Mouse (Mus musculus) heart, postnatal 10 days (tissue): ENCODE results near the gene Gm44805. TPM values are rescaled to one million over a fixed set of nuclear protein-coding genes. Genes with fewer than 3 reads are reported as not detected.
"Not testable (repeated sequence)": the region's sequence is repeated elsewhere in the genome, so short reads cannot be mapped to it uniquely, and the experiment has no call there.

Experiments
- DNase-seq, 2 experiments: peaks; one replicate each; pipeline ENCODE4 v3.0.0; 2021
- intact Hi-C: fragments of 180-260 bp; cut with DNase I; formaldehyde crosslinking; loops from one replicate; pipeline ENCODE4 v1.15.1; 2025
- total RNA-seq, 2 experiments: library from RNA; stranded (reverse); gene quantifications; 2 replicates each; pipeline ENCODE4 v1.2.3; 2021

The Gm44805 gene
- total RNA-seq, 2 experiments from 2014 or later: not detected

DNA sequence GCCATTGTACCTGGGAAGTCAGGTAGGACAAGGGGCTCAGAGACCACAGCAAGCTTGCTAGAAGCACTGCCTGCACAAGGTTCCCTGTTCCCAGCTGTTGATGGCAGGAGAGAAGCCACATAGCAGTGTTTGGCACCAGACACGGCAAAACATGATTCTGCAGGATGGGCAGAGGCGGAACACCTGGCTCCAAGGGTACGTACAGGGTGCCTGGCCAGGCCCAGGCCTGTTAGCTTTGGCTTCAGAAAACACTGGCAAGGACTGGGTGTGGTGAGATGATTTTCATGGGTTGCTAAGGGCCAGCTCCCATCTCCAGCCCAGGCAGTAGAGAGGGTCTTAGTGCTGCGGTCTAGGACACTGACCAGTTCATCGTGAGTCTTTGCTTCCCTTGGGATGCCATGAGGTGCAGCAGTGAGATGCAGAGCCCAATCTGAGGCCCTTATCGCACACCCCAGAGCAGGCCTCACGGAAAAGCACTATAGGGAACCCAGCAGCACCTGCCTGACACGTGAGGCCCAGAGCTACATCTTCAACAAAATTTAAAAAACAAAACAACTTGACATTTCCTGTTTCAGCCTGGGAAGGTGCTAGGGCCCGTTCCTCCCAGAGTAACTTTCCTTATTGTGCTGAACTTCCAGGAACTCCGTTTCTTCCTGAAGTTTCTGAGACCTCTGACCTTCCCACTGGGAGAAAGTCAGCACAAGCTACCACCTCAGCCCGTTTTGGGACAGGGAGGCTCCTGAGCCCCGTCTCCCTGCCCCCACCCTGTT is 19.3 kb upstream of the Gm44805 start:
- no peak for DNase-seq
- intact Hi-C loops: loop anchor here (1.0 kb wide), 1 partner anchor 31 kb away; no protein-coding TSS in a partner anchor

DNA sequence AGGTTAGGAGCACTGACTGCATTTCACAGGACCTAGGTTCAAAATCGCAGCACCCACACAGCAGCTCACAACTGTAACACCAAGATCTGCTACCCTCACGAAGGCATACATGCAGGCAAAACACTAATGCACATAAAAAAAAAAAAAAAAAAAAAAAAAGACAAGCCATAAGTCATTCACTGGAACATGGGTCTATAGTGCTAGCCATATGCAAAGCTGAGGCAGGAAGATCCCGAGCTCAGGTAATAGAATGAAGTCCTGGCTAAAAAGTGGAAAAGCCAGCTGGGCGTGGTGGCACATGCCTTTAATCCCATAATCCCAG is 18.6 kb upstream of the Gm44805 start:
- no peak for DNase-seq
- intact Hi-C loops: no loop called here

DNA sequence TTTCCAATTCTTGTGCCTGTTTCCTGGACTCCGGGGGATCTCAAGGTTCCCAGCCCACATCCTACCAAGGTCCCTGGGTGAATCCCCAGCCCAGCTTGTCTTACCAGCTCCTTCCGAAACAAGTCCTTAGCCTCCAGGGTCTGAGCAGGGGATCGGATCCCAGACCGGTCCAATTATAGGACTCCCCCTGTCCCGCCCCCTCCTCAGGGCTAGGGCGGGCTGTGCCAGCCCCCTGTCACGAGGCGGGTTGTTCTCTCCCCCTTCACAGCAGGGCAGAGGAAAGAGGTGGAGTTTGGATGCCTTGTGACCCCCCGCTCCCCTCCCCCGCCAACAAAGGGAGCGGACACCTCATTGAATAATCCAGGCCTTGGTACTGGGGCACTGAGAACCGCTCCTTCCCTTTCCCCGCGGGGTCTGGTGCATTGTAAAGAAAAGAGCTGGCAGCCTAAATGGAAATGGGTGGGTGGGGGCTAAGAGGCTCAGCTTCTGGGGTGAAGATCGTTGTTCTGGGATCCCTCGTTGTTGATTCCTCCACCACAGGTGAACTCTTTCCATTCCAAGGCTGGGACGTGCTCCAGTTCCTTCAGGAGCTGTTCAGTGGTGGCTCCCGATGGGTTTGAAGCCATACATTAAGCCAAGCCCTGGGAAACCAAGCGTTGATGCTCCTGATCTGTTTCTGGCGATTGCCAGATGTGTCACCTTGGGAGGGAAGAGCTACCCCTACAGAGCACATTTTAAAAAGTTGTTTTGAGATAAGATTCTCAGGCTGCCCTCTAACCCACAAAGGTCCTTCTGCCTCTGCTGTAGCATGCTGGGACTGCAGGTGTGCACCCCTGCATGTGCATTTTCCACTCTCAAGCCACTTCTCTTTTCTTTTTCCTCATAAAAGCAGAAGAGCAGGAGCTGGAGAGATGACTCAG is 17.9 kb upstream of the Gm44805 start, which contains the start of gene Apoe:
TSS of gene Apoe (minus strand) at position 282 of the 920 bp plus-strand sequence.
- intact Hi-C loops: no loop called here

GRCm38 (mm10) chr7:19697949-19698906 is 17.0 kb upstream of the Gm44805 start:
- intact Hi-C loops: no loop called here
- DNase-seq: no peak

More for the DNA sequence above, 17.9 kb upstream of the Gm44805 start, which contains the start of gene Apoe:
- peak; percentile 72 to 74 for DNase-seq

GRCm38 (mm10) chr7:19696336-19696873 is 15.2 kb upstream of the Gm44805 start:
- DNase-seq: no peak
- intact Hi-C loops: no loop called here

GRCm38 (mm10) chr7:19695881-19696280 is 14.7 kb upstream of the Gm44805 start:
- DNase-seq: no peak
- intact Hi-C loops: no loop called here

- no peak for DNase-seq
- intact Hi-C loops: no loop called here
Observed at GRCm38 (mm10) chr7:19695213-19695594, 14.0 kb upstream of the Gm44805 start.

DNA sequence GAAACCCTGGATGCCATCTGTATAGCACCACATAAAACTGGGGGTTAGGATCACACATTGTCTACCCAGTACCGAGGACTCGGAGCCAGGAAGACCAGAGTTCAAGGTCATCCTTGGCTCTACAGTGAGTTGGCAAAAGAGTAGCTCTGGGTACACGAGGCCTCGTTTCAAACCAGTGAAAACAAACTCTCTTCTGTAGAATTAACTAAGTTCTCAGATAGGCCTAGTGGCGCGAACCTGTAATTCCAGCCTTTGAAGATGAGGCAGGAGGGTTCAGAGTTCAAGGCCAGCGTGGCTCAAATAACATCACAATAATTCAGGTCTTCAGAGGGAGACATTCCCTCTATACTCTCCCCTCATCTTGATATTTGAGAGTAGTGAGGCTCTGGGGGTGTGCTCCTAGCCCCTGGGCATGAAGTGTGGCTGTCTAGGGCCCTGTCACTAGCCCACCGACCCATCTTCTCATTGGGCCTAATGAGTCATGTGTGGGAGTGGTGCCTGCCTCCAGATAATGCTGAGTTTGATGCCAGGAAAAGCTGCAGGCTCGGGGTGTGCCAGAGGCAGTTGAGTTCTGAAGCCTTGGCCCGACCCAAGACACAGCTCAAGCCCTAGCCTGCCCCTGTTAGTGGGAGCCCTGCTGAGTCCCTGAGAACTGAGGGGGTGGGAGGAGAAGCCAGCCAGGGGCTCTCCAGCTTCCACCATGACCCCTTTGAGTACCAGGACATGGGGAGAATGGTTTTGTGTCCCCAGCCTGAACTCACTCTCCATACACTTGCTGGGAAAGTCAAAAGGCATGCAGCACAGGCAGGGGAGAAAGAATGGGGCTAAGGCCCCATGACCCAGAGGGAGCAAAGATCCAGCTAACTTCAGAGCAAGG is 13.4 kb upstream of the Gm44805 start:
- intact Hi-C loops: no loop called here
- peak in 1 of 2 experiments; percentile 37 for DNase-seq

DNA sequence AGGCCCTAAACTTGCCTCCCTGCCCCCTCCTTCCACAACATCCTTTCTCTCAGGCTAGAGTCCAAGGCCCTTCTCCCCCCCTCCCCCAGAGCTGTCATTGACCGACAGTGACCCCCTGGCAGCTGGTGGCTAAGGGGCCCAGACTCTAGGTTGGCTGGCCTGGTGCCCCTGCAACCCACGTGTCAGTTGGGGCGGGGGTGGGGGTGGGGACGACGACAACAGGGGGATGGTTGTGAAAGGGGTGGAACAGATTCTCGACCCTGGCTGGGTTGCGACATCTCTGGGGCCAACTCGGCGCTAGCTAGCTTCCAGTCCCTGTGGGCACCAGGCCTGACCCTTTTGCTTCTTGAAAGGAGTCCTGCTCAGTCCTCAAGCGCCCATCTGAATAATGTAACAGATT is 12.2 kb upstream of the Gm44805 start:
- peak; percentile 53 to 68 for DNase-seq
- intact Hi-C loops: no loop called here

GRCm38 (mm10) chr7:19691873-19692865 is 10.9 kb upstream of the Gm44805 start, which contains the start of gene Apoc1:
TSS of gene Apoc1 (minus strand) at chr7:19692660.
- intact Hi-C loops: no loop called here
- DNase-seq: no peak

- intact Hi-C loops: no loop called here
- no peak for DNase-seq
Observed at GRCm38 (mm10) chr7:19691434-19691833, 10.2 kb upstream of the Gm44805 start.

DNA sequence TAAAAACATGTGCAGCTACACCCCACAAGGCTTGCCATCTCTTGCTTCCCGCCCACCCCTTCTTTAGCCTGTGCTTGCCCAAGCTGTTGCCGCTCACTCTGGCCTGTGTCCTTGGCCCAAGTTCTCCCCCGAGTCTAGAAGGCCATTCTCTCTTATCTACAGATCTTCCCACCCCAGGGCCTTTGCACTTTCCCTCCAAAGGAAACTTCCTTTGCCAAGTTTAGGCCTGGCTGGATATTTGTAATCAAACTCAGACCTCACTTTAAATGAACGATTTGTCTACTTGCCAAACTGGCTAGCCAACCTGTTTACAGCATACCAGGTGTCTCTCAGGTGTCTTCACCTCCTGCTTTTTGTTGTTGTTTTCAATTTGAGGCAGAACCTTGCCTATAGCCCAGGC is 9.6 kb upstream of the Gm44805 start:
- DNase-seq: no peak
- intact Hi-C loops: no loop called here

GRCm38 (mm10) chr7:19688611-19689010 is 7.4 kb upstream of the Gm44805 start:
- intact Hi-C loops: no loop called here
- DNase-seq: no peak

- no peak for DNase-seq
- intact Hi-C loops: no loop called here
Observed at GRCm38 (mm10) chr7:19688101-19688500, 6.9 kb upstream of the Gm44805 start.

GRCm38 (mm10) chr7:19686927-19687583 is 5.8 kb upstream of the Gm44805 start:
- intact Hi-C loops, DNase-seq: not testable (repeated sequence)

- no peak for DNase-seq
- intact Hi-C loops: no loop called here
Observed at GRCm38 (mm10) chr7:19686521-19686920, 5.3 kb upstream of the Gm44805 start.

DNA sequence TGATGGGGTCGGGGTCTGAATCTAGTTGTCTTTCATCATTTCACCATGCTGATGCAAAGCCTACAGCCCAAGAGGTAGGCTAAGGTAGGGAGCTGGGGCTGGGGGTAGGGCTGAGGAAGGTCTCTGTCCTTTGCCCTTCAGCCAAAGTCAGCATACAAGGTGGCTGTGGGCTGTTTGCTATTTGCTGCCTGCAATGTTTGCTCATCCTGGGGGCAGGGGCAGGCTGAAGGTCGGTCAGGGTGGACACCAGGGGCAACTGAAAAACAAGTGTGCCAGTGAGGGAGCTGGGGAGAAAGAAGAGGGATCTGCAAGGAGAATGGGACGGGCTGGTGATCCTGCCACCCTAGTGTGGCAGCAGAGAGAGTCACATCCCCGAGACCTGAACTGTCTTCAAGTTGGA is 4.2 kb upstream of the Gm44805 start:
- no peak for DNase-seq
- intact Hi-C loops: no loop called here
